Mouse (Mus musculus) heart, postnatal 0 days (tissue): ENCODE measurements around the gene Lrrc3.

Experiments used
- CTCF ChIP-seq: IDR thresholded peaks from 2 replicates; pipeline ENCODE4 v1.5.1; 2016; ENCODE audit warnings: antibody characterized with exemption, control low read depth, low read depth
- EP300 ChIP-seq: IDR thresholded peaks from 2 replicates; pipeline ENCODE4 v1.6.1; 2016; ENCODE audit warnings: antibody characterized with exemption, low read depth

DNA sequence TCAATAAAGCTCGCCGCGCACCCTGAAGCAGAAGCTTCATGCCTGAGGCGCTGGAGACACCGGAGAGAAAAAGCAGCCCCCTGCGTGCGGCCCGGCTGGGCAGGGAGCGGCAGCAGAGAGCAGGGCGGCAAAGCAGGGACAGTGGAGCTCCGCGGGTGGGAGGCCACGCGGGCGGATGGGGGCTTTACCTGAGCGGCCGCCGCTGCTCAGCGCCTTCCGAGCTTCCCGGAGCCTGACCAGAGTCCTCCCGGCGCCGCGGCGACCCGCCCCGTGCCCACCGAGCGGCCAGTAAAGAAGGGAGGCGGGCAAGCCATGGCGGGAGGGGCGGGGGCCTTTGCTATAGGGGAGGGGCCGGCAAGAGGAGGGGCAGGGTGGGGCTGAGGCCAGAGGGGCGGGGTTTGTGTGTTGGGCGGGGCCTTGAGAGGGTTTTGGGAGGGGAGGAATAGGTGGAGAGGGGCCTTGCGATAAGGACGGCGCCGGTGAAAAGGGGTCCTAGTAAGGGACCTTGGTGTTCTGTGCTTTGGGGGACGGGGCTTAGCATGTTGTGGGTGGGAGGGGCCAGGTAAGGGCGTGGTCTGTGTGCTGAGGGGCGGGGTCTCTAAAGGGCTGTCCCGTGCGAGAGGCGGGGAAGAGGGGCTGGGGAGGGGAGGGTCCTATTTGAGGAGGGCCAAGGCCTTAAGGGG, at the start of gene Lrrc3:
- TF ChIP-seq CTCF (no peak; the same call in 1 of the 2 replicates), EP300 (no peak)
